Mouse (Mus musculus): ENCODE results near the gene Nlrp6. TPM values are rescaled to one million over a fixed set of nuclear protein-coding genes. Genes with fewer than 3 reads are reported as not detected.

Gene Nlrp6
- polyA plus RNA-seq, 1 experiment from 2014 or later = 1.2 TPM

GRCm38 (mm10) chr7:140948161-140948560 is 27.5 kb downstream of the Nlrp6 start:
- no peaks in the 10 kb centered on the region for H3K27me3 ChIP-seq (ENCODE audit: control insufficient read depth, insufficient read depth, low read length)
- no peak overlapping the region for H3K27ac ChIP-seq (ENCODE audit: low read length)
- ATAC-seq (ENCODE audit: insufficient number of reproducible peaks, insufficient read depth, low FRiP score, low read depth) = no peak
- no peaks in the 10 kb centered on the region for H3K9me3 ChIP-seq (ENCODE audit: control insufficient read depth, low read depth, low read length)
- no peak overlapping the region for H3K4me2 ChIP-seq (replicated peaks; ENCODE audit: low read depth, low read length)
- H3K4me1 ChIP-seq (ENCODE audit: control insufficient read depth, insufficient read depth, low read length) = peaks cover 27% of the 10 kb centered on the region
- H3K4me3 ChIP-seq (ENCODE audit: low read depth, low read length) = no peak overlapping the region
- no peak overlapping the region for H3K9ac ChIP-seq (replicated peaks; ENCODE audit: low read depth, low read length)
- H3K36me3 ChIP-seq (ENCODE audit: control insufficient read depth, insufficient read depth, low read length) = peaks cover 38% of the 10 kb centered on the region
- 82% methylated on average over 8 of the region's 8 CpGs for WGBS

- H3K9ac ChIP-seq (replicated peaks; ENCODE audit: low read depth, low read length) = no peak overlapping the region
- H3K9me3 ChIP-seq (ENCODE audit: control insufficient read depth, low read depth, low read length) = no peaks in the 10 kb centered on the region
- H3K27me3 ChIP-seq (ENCODE audit: control insufficient read depth, insufficient read depth, low read length) = no peaks in the 10 kb centered on the region
- no peak overlapping the region for H3K4me3 ChIP-seq (ENCODE audit: low read depth, low read length)
- H3K36me3 ChIP-seq (ENCODE audit: control insufficient read depth, insufficient read depth, low read length) = peaks cover 38% of the 10 kb centered on the region
- H3K27ac ChIP-seq (ENCODE audit: low read length) = no peak overlapping the region
- H3K4me2 ChIP-seq (replicated peaks; ENCODE audit: low read depth, low read length) = no peak overlapping the region
- H3K4me1 ChIP-seq (ENCODE audit: control insufficient read depth, insufficient read depth, low read length) = peaks cover 36% of the 10 kb centered on the region
- ATAC-seq (ENCODE audit: insufficient number of reproducible peaks, insufficient read depth, low FRiP score, low read depth) = no peak
- 90% methylated on average over 6 of the region's 6 CpGs for WGBS
Measured at GRCm38 (mm10) chr7:140949255-140949654, 28.6 kb downstream of the Nlrp6 start.

- Histone ChIP-seq H3K36me3 (ENCODE audit: control insufficient read depth, insufficient read depth, low read length) (peaks cover 36% of the 10 kb centered on the region), H3K4me2 (replicated peaks; ENCODE audit: low read depth, low read length) (0 out of 2 replicates have a peak within 1 kb of the TSS, but pooled peaks have one; percentile 10), H3K27me3 (ENCODE audit: control insufficient read depth, insufficient read depth, low read length) (no peaks in the 10 kb centered on the region), H3K4me1 (ENCODE audit: control insufficient read depth, insufficient read depth, low read length) (peaks cover 41% of the 10 kb centered on the region), H3K9ac (replicated peaks; ENCODE audit: low read depth, low read length) (no peak within 1 kb of the TSS), H3K9me3 (ENCODE audit: control insufficient read depth, low read depth, low read length) (no peaks in the 10 kb centered on the region), H3K27ac (ENCODE audit: low read length) (no peak within 1 kb of the TSS; the same call in 1 of the 2 replicates), H3K4me3 (ENCODE audit: low read depth, low read length) (no peak within 1 kb of the TSS)
- ATAC-seq (ENCODE audit: insufficient number of reproducible peaks, insufficient read depth, low FRiP score, low read depth) = no peak
- 82% methylated on average over 16 of the region's 16 CpGs for WGBS
Measured at GRCm38 (mm10) chr7:140949824-140950530, 29.3 kb downstream of the Nlrp6 start, which contains the start of gene Ifitm5. Gene Ifitm5 (minus strand): TSS chr7:140950291.

- ATAC-seq (ENCODE audit: insufficient number of reproducible peaks, insufficient read depth, low FRiP score, low read depth) = no peak
- no peaks in the 10 kb centered on the region for H3K9me3 ChIP-seq (ENCODE audit: control insufficient read depth, low read depth, low read length)
- H3K4me1 ChIP-seq (ENCODE audit: control insufficient read depth, insufficient read depth, low read length) = peaks cover 42% of the 10 kb centered on the region
- no peak overlapping the region for H3K9ac ChIP-seq (replicated peaks; ENCODE audit: low read depth, low read length)
- 33% methylated on average over 8 of the region's 8 CpGs for WGBS
- H3K27ac ChIP-seq (ENCODE audit: low read length) = peak overlapping the region; percentile 35; the same call in 1 of the 2 replicates
- no peaks in the 10 kb centered on the region for H3K27me3 ChIP-seq (ENCODE audit: control insufficient read depth, insufficient read depth, low read length)
- 0 out of 2 replicates have a peak overlapping the region, but pooled peaks have one; percentile 10 for H3K4me2 ChIP-seq (replicated peaks; ENCODE audit: low read depth, low read length)
- H3K36me3 ChIP-seq (ENCODE audit: control insufficient read depth, insufficient read depth, low read length) = peaks cover 27% of the 10 kb centered on the region
- no peak overlapping the region for H3K4me3 ChIP-seq (ENCODE audit: low read depth, low read length)
Measured at GRCm38 (mm10) chr7:140951051-140951450, 30.3 kb downstream of the Nlrp6 start.

GRCm38 (mm10) chr7:140951765-140952164 is 31.1 kb downstream of the Nlrp6 start:
- H3K27me3 ChIP-seq (ENCODE audit: control insufficient read depth, insufficient read depth, low read length) = no peaks in the 10 kb centered on the region
- peaks cover 20% of the 10 kb centered on the region for H3K36me3 ChIP-seq (ENCODE audit: control insufficient read depth, insufficient read depth, low read length)
- H3K4me3 ChIP-seq (ENCODE audit: low read depth, low read length) = no peak overlapping the region
- WGBS = 69% methylated on average over 6 of the region's 6 CpGs
- H3K4me2 ChIP-seq (replicated peaks; ENCODE audit: low read depth, low read length) = no peak overlapping the region
- no peaks in the 10 kb centered on the region for H3K9me3 ChIP-seq (ENCODE audit: control insufficient read depth, low read depth, low read length)
- ATAC-seq (ENCODE audit: insufficient number of reproducible peaks, insufficient read depth, low FRiP score, low read depth) = no peak
- peaks cover 49% of the 10 kb centered on the region for H3K4me1 ChIP-seq (ENCODE audit: control insufficient read depth, insufficient read depth, low read length)
- no peak overlapping the region for H3K27ac ChIP-seq (ENCODE audit: low read length)
- no peak overlapping the region for H3K9ac ChIP-seq (replicated peaks; ENCODE audit: low read depth, low read length)

GRCm38 (mm10) chr7:140952441-140952840 is 31.7 kb downstream of the Nlrp6 start:
- no peaks in the 10 kb centered on the region for H3K27me3 ChIP-seq (ENCODE audit: control insufficient read depth, insufficient read depth, low read length)
- no peak overlapping the region for H3K9ac ChIP-seq (replicated peaks; ENCODE audit: low read depth, low read length)
- H3K4me3 ChIP-seq (ENCODE audit: low read depth, low read length) = no peak overlapping the region
- no peak overlapping the region for H3K4me2 ChIP-seq (replicated peaks; ENCODE audit: low read depth, low read length)
- H3K4me1 ChIP-seq (ENCODE audit: control insufficient read depth, insufficient read depth, low read length) = peaks cover 54% of the 10 kb centered on the region
- WGBS = 57% methylated on average over 7 of the region's 7 CpGs
- H3K9me3 ChIP-seq (ENCODE audit: control insufficient read depth, low read depth, low read length) = no peaks in the 10 kb centered on the region
- ATAC-seq (ENCODE audit: insufficient number of reproducible peaks, insufficient read depth, low FRiP score, low read depth) = no peak
- H3K36me3 ChIP-seq (ENCODE audit: control insufficient read depth, insufficient read depth, low read length) = peaks cover 17% of the 10 kb centered on the region
- H3K27ac ChIP-seq (ENCODE audit: low read length) = no peak overlapping the region

GRCm38 (mm10) chr7:140953133-140953532 is 32.4 kb downstream of the Nlrp6 start:
- H3K27me3 ChIP-seq (ENCODE audit: control insufficient read depth, insufficient read depth, low read length) = no peaks in the 10 kb centered on the region
- 76% methylated on average over 11 of the region's 11 CpGs for WGBS
- H3K4me1 ChIP-seq (ENCODE audit: control insufficient read depth, insufficient read depth, low read length) = peaks cover 54% of the 10 kb centered on the region
- H3K4me3 ChIP-seq (ENCODE audit: low read depth, low read length) = 0 out of 2 replicates have a peak overlapping the region, but pooled peaks have one; percentile 74
- peak overlapping the region; percentile 0; the same call in 1 of the 2 replicates for H3K27ac ChIP-seq (ENCODE audit: low read length)
- H3K9me3 ChIP-seq (ENCODE audit: control insufficient read depth, low read depth, low read length) = no peaks in the 10 kb centered on the region
- H3K9ac ChIP-seq (replicated peaks; ENCODE audit: low read depth, low read length) = no peak overlapping the region
- no peak for ATAC-seq (ENCODE audit: insufficient number of reproducible peaks, insufficient read depth, low FRiP score, low read depth)
- H3K36me3 ChIP-seq (ENCODE audit: control insufficient read depth, insufficient read depth, low read length) = peaks cover 15% of the 10 kb centered on the region
- peak overlapping the region; percentile 86 for H3K4me2 ChIP-seq (replicated peaks; ENCODE audit: low read depth, low read length)

- Histone ChIP-seq H3K27me3 (ENCODE audit: control insufficient read depth, insufficient read depth, low read length) (no peaks in the 10 kb centered on the region), H3K27ac (ENCODE audit: low read length) (peak overlapping the region; percentile 52; the same call in 1 of the 2 replicates), H3K36me3 (ENCODE audit: control insufficient read depth, insufficient read depth, low read length) (peaks cover 6% of the 10 kb centered on the region; the same call in 1 of the 2 replicates), H3K4me2 (replicated peaks; ENCODE audit: low read depth, low read length) (peak overlapping the region; percentile 86), H3K4me3 (ENCODE audit: low read depth, low read length) (peak overlapping the region; percentile 74), H3K4me1 (ENCODE audit: control insufficient read depth, insufficient read depth, low read length) (peaks cover 54% of the 10 kb centered on the region), H3K9ac (replicated peaks; ENCODE audit: low read depth, low read length) (peak overlapping the region; percentile 65; the same call in 1 of the 2 replicates), H3K9me3 (ENCODE audit: control insufficient read depth, low read depth, low read length) (no peaks in the 10 kb centered on the region)
- ATAC-seq (ENCODE audit: insufficient number of reproducible peaks, insufficient read depth, low FRiP score, low read depth) = no peak
- 46% methylated on average over 15 of the region's 15 CpGs for WGBS
Measured at GRCm38 (mm10) chr7:140953800-140954732, 33.4 kb downstream of the Nlrp6 start.
